Mouse (Mus musculus) lung, postnatal 0 days (tissue): Measurements from ENCODE around the gene BC049352. TPM values are rescaled to one million over a fixed set of nuclear protein-coding genes. Genes with fewer than 3 reads are reported as not detected.

Experiments used
- ATAC-seq: fragments of 200-750 bp; cut with Nextera tagmentation; 2 replicates; pipeline ENCODE4 v1.8.0; 2017; ENCODE audit warnings: moderate library complexity
- DNase-seq: peaks from one replicate; pipeline ENCODE4 v3.0.0-alpha.2; 2016; ENCODE audit warnings: low spot score
- H3K27ac ChIP-seq: fragments of 300-500 bp; sonication (generic); 2 replicates; pipeline ENCODE4 v1.5.1; 2014; ENCODE audit warnings: antibody characterized with exemption, mild to moderate bottlenecking, low read length, mixed read lengths
- H3K27me3 ChIP-seq: fragments of 300-500 bp; sonication (generic); replicated peaks from 2 replicates; pipeline ENCODE4 v1.6.1; 2014; ENCODE audit warnings: low read length, mixed read lengths; ENCODE audit not compliant: insufficient read depth
- H3K36me3 ChIP-seq: fragments of 300-500 bp; sonication (generic); 2 replicates; pipeline ENCODE4 v1.6.1; 2014; ENCODE audit warnings: low read length, mixed read lengths; ENCODE audit not compliant: insufficient read depth
- H3K4me1 ChIP-seq: fragments of 300-500 bp; sonication (generic); 2 replicates; pipeline ENCODE4 v1.6.1; 2014; ENCODE audit warnings: antibody characterized with exemption, low read depth, low read length, mixed read lengths; ENCODE audit not compliant: insufficient read depth
- H3K4me2 ChIP-seq: fragments of 300-500 bp; sonication (generic); replicated peaks from 2 replicates; pipeline ENCODE4 v1.6.1; 2014; ENCODE audit warnings: low read depth, mild to moderate bottlenecking, low read length, moderate library complexity, mixed read lengths
- H3K4me3 ChIP-seq: fragments of 300-500 bp; sonication (generic); 2 replicates; pipeline ENCODE4 v1.5.1; 2014; ENCODE audit warnings: low read depth, low read length
- H3K9ac ChIP-seq: fragments of 300-500 bp; sonication (generic); replicated peaks from 2 replicates; pipeline ENCODE4 v1.6.1; 2014; ENCODE audit warnings: low read depth, mild to moderate bottlenecking
- H3K9me3 ChIP-seq: fragments of 300-500 bp; sonication (generic); 2 replicates; pipeline ENCODE4 v1.6.1; 2016; ENCODE audit warnings: low read length, mixed read lengths
- CTCF ChIP-seq: IDR thresholded peaks from 2 replicates; pipeline ENCODE4 v1.5.1; 2016; ENCODE audit warnings: antibody characterized with exemption, mild to moderate bottlenecking
- EP300 ChIP-seq: IDR thresholded peaks from 2 replicates; pipeline ENCODE4 v1.6.1; 2016; ENCODE audit warnings: antibody characterized with exemption, mild to moderate bottlenecking, control low read depth
- WGBS: fragments of 180-500 bp; shearing (Covaris S2); extraction: QIAGEN DNeasy Blood & Tissue Kit; methylation state at CpG from one replicate; pipeline ENCODE4 v1.1.7; 2014; 5-methylcytosine and 5-hydroxymethylcytosine counted together
- polyA plus RNA-seq: library from polyadenylated mRNA; unstranded; fragments of >200 nt; fragmentation: Nextera tagmentation; extraction: Ambion mirVana; gene quantifications from 2 replicates; pipeline ENCODE4 v1.2.1, GENCODE M21; 2015

Gene BC049352
- polyA plus RNA-seq, 1 experiment from 2014 or later, result 0.11 TPM

DNA sequence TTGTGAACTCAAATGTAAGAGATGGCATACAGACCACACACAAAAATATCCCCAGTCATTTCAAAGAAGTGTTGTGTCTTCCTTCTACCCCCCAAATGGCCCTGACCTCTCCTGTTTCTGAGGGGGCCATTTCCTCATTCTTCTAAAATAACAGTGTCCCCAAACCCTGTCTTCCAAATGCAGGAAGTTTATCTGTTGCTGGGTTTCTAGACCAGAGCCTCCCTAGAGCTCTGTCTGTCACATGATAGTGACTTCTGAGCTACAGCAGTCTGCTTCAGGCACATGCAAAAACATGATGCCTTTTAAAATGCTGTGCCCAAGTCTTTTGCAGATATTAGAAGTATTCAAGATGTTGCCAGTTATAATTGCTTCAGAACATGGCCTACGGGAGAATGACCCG, 92.8 kb downstream of the BC049352 start:
- no peaks in the 10 kb centered on the region for H3K4me1 ChIP-seq
- H3K27me3 ChIP-seq, result peaks cover 1% of the 10 kb centered on the region; the same call in 1 of the 2 replicates
- no peak overlapping the region for H3K27ac ChIP-seq
- TF ChIP-seq EP300, result no peak
- TF ChIP-seq CTCF, result no peak
- no peak overlapping the region for H3K4me2 ChIP-seq
- H3K36me3 ChIP-seq, result no peaks in the 10 kb centered on the region
- WGBS, result 87% methylated on average over 2 of the region's 2 CpGs
- DNase-seq (no peak), ATAC-seq (no peak)
- H3K9ac ChIP-seq, result no peak overlapping the region
- H3K9me3 ChIP-seq, result no peaks in the 10 kb centered on the region
- no peak overlapping the region for H3K4me3 ChIP-seq

DNA sequence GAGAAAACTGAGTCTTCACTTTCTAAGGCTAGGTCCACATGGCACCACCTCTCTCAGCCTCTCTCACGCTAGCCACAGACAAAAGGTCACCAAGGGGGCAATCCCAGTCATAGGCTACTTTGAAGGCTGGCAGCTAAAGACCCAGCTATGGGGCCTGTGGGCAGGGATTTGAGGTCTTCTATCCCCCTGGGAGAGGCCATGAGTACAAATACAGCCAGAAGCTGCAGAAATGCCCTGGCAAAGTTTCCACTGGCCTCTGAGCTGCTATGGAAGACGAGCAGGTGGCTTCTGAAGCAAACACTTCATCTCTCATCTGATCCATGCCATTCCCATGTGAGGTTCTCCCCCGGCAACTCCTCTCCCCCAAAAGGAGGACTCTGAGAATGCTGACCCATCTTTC, 98.3 kb downstream of the BC049352 start:
- DNase-seq (no peak), ATAC-seq (no peak)
- Histone ChIP-seq H3K9me3 (no peaks in the 10 kb centered on the region), H3K4me1 (no peaks in the 10 kb centered on the region), H3K4me2 (no peak overlapping the region), H3K9ac (no peak overlapping the region), H3K36me3 (no peaks in the 10 kb centered on the region), H3K4me3 (no peak overlapping the region), H3K27ac (no peak overlapping the region), H3K27me3 (no peaks in the 10 kb centered on the region)
- TF ChIP-seq EP300, result no peak
- no peak for TF ChIP-seq CTCF
- 40% methylated on average over 3 of the region's 3 CpGs for WGBS

DNA sequence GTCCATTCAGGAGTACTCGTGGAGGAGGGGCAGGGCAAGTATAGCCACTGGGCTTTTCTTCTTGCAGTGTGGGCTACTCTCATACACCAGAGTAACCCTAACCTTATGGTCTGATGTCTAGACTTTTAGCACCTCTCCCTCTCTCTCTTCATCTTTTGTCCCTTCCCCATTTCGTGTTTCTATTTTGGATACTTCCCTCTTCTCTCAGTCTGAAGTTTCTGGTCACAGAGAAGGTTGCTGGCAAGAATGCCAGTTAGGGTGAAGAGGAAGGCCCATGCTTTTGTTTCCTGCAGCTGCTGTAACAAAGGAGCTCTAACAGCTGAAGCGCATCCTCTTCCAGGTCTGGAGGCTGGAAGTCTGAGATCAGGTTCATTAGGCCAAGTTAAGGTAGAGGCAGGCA, 99.1 kb downstream of the BC049352 start:
- TF ChIP-seq EP300, result no peak
- TF ChIP-seq CTCF, result no peak
- H3K27ac ChIP-seq, result no peak overlapping the region
- no peaks in the 10 kb centered on the region for H3K4me1 ChIP-seq
- ATAC-seq (no peak), DNase-seq (no peak)
- H3K36me3 ChIP-seq, result no peaks in the 10 kb centered on the region
- H3K9ac ChIP-seq, result no peak overlapping the region
- no peak overlapping the region for H3K4me2 ChIP-seq
- H3K9me3 ChIP-seq, result no peaks in the 10 kb centered on the region
- H3K4me3 ChIP-seq, result no peak overlapping the region
- WGBS, result 66% methylated on average over 3 of the region's 3 CpGs
- no peaks in the 10 kb centered on the region for H3K27me3 ChIP-seq

DNA sequence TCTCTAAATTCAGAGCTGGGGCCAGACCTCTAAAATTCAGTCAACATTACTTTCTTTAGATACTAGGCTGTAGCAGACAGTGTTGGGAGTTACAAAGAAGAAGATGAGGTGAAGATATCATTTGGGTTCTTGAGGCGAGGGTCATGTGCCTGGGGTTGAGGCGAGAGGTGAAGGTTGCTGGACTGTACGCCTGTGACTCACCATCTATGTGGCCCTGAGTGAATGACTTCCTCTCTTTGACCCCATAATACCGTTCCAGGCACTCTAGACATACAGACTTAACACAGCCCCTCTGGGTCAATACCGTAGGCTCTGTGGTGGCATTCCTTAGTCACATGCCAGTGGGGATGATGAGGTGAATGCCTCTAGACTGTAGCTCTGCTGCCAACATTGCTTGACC, 100.7 kb downstream of the BC049352 start:
- Histone ChIP-seq H3K9me3 (no peaks in the 10 kb centered on the region), H3K4me3 (no peak overlapping the region), H3K9ac (no peak overlapping the region), H3K27ac (no peak overlapping the region), H3K36me3 (no peaks in the 10 kb centered on the region), H3K4me1 (no peaks in the 10 kb centered on the region), H3K27me3 (no peaks in the 10 kb centered on the region), H3K4me2 (no peak overlapping the region)
- no peak for ATAC-seq
- TF ChIP-seq CTCF, result no peak
- no peak for TF ChIP-seq EP300
- 81% methylated on average over 5 of the region's 5 CpGs for WGBS
- no peak for DNase-seq

DNA sequence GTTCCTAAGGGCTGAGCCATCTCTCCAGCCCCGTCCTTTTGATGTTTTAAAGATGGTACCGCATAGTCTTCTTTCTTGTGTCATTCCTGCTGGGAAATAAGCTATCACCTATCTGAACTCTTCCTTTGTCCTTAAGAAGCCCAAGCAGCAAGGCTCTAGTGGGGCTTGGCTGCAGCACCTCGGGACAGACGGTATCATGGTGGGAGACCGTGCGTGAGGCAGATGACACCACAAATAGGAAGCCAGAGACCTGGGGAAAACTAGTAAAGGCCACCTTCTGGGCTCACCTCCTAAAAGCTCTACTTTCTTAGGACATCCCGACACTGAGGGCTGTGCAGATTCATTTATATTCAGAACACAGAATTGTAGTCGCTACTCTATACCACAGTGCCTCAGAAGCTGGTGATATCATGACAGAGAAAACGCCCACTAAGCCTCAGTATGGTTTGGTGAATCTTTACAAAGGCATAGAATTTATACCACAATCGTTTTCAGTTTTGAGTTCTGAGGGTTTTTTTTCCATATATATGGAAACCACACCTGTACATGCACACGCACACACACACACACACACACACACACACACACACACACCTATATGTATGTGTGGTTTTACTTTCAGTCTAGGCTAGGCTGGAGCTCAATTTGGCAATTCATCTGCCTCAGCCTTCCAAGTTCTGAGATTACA, 109.8 kb downstream of the BC049352 start:
- H3K27ac ChIP-seq, result no peak overlapping the region
- TF ChIP-seq EP300 (no peak), CTCF (no peak)
- no peak for DNase-seq
- H3K9ac ChIP-seq, result no peak overlapping the region
- WGBS, result 80% methylated on average over 11 of the region's 11 CpGs
- ATAC-seq, result no peak
- no peak overlapping the region for H3K4me2 ChIP-seq
- H3K27me3 ChIP-seq, result no peaks in the 10 kb centered on the region
- no peaks in the 10 kb centered on the region for H3K4me1 ChIP-seq
- H3K36me3 ChIP-seq, result no peaks in the 10 kb centered on the region
- H3K9me3 ChIP-seq, result no peaks in the 10 kb centered on the region
- no peak overlapping the region for H3K4me3 ChIP-seq

DNA sequence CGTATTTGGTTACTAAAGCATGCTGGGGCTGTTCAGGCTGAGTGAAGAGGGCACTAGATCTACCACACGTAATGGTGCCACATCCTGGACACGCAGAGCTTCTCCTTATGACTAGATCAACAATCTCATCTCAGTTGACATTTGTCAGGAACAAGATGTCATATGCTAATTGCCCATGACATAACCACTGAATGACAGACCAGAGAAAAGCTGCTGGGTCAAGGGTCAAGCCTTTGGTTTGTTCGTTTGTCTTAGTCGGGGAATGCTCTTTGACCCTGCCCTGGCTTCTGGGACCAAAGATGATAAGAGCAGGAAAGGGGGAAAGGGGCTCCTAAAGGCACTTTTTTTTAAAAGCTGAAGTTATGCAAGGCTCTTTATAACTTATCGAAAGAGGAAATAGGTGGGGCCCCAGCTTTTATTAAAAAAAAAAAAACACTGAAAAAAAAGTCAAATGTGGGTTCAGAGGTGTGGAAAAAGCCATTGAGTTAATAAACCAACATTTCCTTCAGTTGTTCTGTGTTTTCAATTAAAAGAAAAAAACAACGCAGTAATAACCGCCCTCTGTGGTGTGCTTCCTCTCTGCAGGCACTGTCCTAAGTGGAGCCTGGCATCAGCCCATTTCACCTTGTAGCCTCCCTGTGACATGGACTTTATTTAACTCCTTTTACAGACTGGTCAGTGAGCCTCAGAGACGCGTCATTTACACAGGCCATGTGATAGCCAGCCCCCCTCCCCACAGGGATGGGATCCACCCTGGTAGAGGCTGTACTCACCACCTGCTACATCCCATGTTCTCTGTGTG, 112.6 kb downstream of the BC049352 start:
- ATAC-seq (no peak), DNase-seq (no peak)
- WGBS, result 35% methylated on average over 10 of the region's 10 CpGs
- Histone ChIP-seq H3K9me3 (no peaks in the 10 kb centered on the region), H3K27me3 (no peaks in the 10 kb centered on the region), H3K36me3 (no peaks in the 10 kb centered on the region), H3K4me1 (no peaks in the 10 kb centered on the region), H3K9ac (no peak overlapping the region), H3K4me3 (no peak overlapping the region), H3K27ac (no peak overlapping the region), H3K4me2 (no peak overlapping the region)
- TF ChIP-seq CTCF (no peak), EP300 (no peak)
